Mouse (Mus musculus) layer of hippocampus, adult 8-10 months (tissue): ENCODE results near the gene Sost. TPM values are rescaled to one million over a fixed set of nuclear protein-coding genes. Genes with fewer than 3 reads are reported as not detected.

ENCODE experiments used
- DNase-seq, 2 experiments: peaks; one replicate each; pipeline ENCODE4 v3.0.0; 2022; ENCODE audit warnings: low spot score in 2 of 2
- total RNA-seq, 4 experiments: library from RNA; stranded (reverse); gene quantifications; 2 replicates each; pipeline ENCODE4 v1.2.4; 2022

Sost gene
- total RNA-seq, 4 experiments from 2014 or later: 0.22 TPM; not detected in 3

DNA sequence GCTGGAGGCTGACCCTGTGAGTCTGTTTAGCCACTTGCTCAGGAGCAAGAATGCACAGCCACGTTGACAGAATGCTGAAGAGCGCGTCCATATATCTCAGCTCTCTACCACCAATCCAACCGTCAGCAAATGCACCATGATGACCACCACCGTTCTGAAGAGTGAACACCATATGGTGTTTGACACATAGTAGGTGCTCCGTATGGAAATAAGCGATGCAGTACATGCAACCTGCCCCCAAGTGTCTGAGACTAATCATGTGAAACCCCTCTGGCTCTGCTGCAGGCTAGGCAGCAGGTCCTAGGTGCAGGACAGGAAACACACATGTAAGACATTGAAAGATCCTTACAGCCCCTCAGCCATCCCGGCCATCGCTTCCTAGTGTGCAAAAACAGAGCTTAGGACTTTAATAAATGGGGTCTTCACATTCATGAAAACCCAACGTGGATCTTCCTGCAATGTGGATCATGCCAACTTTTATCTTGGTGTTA, 16.7 kb upstream of the Sost start:
- no peak for DNase-seq

DNA sequence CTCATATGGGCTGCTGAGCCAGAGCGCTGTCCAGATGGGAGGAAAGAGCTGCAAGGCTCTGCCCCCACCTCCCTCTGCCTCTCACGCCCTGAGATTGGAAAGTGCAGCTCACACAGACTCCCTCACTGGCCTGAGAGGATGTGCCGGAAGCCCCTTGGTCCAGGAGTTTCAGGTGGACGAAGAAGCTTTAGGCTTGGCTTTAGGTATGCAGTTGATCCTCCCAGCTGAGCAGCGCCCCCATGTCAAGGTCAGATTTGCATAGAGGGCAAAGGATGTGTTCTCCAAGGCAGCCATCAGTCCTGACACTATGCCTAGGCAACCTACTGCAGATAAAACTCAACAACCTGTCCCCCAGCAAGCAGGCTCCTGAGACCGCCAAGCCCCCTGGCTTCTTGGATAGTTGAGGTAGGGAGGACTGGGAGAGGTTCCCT, 16.2 kb upstream of the Sost start:
- DNase-seq: no peak

DNA sequence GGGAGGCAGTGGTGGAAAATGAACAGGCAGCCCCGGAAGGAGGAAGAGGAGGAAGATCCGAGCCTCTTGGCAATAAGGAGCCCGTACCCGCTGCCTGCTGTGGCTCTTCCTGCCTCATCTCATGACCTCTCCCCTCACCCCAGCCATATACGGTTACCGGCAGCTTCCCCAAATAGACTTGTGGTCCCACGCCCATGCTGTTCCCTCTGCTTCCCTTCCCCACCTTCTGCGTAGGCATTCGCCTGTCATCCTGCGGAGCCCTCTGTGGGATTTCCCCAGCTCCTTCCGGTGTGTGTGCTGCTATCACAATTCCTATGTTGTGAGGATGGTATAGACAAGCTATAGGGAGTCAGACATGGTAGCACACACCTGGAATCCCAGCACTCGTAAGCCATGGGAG, 15.0 kb upstream of the Sost start:
- DNase-seq: no peak

DNA sequence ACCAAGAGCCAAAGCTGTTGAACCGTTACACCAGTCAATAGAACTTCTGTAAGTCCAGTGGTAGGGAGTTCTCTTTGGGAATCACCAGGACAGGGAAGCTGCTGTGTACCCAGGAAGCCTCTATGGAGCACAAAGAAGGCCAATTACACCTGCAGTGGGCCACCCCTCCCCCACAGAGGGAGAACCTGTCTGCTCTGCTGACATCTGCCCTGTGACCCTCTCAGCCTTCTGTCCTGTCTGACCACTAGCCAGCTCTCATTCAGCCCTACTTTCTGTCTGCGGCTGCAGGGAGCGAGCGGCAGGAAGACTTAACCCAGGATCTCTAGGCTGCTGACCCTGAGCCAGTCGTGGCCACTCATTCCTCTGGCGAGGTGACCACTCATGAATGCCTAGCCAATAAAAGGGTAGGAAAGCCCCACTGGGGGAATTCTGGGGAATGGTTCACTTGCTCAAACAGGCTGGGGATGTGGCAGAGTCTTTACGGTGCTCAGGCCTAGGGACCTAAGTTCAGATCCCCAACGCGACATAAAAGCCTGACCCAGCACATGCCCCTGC, 13.9 kb upstream of the Sost start:
- DNase-seq: no peak

DNA sequence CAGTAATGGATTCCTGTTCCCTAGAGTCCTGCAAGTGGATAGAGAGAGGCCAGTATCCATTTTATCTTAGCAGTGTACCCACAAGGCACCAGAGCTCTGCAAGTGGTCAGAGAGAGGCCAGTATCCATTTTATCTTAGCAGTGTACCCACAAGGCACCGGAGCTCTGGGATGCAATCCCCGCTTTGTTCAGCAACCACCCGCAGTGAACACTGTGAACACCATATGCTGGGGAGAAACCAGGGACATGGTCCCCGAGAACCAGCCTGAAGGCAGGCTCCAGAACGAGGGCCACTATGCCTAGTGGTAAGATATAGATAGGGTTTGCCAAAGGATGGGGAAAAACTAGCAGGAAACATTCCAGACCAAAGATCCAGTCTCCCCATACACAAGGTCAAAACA, 12.3 kb upstream of the Sost start:
- no peak for DNase-seq

DNA sequence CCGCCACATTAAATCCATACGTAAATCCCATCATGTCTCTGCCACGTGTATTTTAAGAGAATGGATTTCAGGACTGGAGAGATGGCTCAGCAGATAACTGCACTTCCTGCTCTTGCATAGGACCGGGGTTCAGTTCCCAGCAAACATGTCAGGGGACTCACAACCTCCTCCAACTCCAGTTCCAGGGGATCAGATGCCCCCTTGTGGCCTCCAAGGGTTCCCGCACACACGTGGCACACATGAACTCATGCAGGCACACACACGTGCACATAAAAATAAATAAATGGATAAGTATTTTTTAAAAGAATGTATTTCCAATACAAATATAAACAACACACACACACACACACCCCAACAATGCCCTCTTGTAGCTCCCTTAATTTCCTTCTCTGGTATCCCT, 10.1 kb upstream of the Sost start:
- no peak for DNase-seq

DNA sequence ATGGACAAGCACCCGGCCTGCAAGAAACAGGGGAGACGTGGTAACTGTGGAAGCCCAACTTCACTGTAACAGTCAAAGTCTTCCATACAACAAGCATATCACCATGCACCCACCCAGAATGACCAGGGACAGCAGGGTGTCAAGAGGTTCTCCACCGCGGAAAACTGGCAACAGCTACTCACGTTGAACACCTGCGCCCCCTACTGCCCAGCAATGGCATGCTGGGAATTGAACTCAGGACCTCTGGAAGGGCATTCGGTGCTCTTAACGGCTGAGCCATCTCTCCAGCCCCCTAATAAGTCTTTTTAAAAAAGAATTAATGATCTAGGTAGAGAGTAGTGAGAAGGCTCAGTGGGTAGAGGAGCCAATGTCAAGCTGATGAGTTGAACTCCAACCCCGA, 8.1 kb upstream of the Sost start:
- no peak for DNase-seq

DNA sequence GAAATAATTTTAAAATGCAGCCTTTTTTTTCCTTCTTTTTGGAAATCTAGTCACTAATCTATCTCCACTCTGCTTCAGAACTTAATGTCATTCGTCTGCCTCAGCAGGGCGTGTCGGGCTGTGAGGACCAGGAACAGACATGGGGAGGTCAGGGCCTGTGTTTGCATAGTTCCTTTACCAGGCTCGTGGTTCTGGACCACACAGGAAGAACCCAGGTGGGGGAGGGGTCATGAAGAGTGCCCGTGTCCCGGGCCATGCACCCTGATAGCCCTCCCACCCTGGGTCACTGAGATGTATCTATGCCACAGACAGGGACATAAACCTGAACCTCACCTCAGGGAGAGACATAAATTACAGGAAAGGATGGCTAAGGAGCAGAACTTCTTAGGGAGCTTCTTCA, 7.4 kb upstream of the Sost start:
- no peak for DNase-seq

DNA sequence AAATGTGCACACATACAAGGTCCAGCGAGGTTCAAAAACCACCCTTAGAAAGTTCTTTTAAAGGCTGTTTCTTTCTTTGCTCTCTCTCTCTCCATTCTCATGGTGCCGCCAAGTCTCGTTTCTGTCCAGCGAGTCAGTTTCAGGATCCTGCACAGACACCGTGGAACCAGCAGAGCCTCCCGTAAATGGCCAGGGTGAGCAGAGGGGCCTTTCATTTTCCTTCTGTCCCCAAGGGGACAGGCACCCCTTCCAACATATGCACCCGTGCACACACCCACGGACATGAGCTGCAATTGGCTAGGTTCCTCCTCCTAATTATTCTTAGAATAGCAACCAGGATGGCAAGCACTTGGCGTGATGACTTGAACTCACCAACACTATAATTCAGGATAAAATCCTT, 6.7 kb upstream of the Sost start:
- no peak for DNase-seq

DNA sequence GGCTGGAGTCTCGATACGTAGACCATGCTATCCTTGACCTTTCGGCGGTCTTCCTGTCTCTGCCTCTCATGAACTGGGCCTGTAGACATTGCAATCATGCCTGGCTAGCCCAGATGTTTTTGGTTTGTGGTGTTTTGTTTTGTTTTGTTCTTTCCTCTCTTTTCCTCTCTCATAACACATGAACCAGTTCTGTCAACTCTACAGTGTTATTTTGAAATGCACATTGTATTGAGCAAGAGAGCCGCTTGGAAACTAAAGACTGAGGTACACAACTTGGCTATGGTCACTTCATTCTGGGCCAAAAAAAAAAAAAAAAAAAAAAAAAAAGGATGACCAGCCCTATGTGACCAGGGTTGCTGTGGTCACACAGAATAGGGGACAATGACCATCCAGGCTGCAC, 5.8 kb upstream of the Sost start:
- no peak for DNase-seq

DNA sequence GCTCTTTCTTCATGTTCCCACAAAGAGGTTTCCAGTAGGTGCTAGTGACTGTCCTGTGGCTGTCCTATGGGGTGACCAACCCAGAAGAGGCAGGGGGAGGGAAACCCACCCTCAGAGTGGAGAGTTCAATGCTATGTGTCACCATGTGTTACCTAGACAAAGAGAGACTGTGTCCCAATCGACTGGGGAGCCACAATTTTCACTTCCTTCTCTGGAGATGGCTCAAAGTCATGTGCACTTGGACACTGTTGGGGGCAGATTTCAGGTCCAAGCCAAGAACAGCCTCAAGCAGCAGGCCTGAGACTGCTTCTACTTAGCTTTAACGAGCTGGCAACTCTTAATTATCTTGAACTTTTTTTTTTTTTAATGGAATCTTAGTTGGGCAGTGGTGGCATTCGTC, 5.3 kb upstream of the Sost start:
- no peak for DNase-seq

DNA sequence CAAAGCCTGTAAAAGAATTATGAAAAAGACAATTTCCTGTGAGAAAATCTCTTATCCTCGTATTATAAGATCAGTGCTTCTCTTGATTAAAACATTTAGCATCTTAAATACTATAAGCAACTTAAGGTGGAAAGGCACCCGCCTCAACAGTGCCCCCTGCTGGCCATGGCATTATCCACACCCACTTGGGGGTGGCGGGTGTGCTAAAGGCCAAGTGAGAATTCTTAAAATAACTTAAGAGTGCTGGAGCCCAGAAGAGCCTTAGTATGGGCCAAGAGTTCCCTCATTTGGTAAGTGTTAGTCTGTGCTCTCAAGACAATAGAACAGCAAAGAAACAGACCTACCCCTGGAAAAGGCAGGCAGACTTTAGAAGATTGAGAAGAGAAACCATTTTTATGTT, 4.6 kb upstream of the Sost start:
- DNase-seq: no peak

DNA sequence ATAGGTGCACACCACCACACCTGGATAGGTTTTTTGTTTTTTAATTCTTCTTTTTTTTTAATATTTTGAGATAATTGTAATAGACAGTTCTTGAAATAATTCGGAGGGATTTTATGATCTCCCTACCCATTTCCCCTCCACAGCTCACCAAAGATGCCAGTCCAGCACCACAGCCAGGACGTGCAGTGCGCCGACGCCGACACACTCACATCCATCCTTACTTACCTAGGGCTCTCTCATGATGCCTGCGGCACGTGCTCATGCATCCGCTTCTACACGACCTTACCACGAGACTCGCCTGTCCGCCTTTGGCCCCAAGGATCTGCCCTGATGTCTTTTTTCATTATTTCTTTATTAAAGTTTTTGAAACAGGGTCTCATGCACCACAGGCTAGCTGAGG, 3.0 kb upstream of the Sost start:
- DNase-seq: no peak

DNA sequence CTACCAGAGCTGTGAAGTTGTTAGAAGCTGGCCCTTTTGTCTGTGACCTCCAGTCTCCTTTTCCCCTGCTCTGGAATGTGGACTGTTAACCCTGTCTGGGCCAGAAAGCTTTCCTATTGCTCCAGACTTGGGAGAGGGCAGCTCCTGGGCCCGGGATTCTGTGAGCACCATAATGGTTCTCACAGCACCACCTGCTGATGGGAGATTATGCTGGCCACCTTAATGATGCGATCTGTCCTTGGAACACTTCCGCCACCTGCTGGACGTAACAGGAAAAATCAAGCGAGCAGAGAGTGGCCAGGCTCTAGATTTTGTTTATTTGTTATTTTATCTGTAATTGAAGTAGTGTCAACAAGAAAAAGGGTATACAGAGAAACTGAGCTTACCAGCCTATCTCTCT, 2.0 kb upstream of the Sost start:
- peak; percentile 67 to 90 for DNase-seq

DNA sequence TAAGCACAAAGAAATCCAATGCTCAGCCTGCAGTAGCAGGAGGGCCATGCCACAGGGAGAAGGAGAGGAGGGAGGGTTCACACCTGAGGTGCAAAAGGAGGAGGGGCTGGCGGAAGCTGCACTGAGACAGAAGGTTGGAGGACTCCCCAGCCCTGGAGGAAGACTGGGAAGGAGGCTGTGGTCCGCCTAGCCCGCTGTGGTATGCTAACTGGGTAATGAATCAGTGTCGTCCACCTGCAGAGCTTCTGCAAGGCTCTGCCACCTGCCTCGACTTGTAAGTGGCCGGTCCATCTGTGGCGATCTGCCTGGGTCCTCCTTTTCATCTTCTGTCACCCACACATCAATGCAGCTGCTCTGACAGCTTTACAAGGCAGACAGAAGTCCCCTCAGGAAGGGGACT, 1.5 kb upstream of the Sost start:
- no peak for DNase-seq

DNA sequence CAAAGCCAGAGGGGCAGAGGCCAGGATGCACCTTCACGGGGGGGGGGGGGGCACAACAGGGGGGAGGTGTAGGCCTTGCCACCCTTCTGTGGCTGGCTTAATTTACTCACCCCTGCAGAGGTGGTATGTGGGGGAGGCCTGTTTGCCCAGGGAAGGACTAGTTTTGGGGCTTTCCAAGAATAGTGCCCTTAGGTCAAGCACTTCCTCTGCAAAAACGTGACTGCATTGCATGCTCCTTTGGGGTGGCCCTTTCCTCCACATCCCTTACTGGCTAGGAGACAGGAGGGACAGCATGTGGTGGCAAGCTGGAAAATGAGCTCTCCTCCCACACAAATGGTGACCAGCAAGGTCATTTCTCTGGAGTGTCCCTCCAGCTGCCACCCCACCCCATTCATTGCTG, 1.3 kb downstream of the Sost start:
- DNase-seq: no peak

DNA sequence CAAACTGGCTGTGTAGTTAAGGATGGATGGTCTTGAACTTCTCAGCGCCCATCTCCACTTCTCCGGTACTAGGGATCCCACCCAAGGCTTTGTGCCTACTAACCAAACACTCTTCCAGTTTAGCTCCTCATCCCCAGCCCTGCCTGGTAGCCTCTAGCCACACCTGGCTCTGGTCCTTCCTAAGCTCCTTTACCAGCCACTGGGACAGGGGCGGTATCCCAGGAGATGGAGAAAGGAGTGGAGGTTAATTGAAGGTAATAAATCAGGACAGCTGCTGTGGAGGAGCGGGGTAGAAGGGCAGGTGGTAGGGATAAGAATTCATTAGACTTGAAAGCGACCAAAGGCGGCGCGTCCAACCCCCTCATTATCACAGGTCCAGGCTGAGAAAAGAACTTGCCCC, 2.2 kb downstream of the Sost start:
- DNase-seq: no peak

DNA sequence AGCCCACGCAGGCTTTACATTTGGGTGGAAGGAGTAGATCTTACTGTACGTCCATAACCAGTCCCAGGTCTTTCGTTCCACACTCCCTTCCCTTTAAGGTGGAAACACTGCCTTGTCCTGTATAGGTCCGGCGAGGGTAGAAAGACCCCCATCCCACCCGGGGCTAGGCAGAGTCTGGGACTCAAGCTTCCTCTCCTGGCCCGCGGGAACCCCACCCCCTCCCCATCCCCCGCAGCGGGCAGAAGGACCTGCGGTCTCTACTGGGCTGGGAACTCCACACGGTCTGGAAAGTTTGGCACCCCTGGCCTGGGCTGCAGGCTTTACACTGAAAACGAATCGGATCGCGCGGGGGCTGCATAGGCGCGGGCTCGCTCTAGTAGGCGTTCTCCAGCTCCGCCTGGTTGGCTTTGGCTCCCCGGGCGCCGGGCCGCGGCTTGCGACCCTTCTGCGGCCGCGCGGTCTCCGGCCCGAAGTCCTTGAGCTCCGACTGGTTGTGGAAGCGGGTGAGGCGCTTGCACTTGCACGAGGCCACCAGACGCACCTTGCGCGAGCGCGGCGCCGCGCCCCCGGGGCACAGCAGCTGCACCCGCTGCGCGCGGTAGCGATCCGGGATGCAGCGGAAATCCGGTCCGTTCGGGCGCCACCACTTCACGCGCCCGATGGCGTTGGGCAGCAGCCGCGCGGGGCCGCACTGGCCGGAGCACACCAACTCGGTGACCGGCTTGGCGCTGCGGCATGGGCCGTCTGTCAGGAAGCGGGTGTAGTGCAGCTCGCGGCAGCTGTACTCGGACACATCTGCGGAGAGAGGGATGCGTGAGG, 3.1 kb downstream of the Sost start:
- DNase-seq: no peak

DNA sequence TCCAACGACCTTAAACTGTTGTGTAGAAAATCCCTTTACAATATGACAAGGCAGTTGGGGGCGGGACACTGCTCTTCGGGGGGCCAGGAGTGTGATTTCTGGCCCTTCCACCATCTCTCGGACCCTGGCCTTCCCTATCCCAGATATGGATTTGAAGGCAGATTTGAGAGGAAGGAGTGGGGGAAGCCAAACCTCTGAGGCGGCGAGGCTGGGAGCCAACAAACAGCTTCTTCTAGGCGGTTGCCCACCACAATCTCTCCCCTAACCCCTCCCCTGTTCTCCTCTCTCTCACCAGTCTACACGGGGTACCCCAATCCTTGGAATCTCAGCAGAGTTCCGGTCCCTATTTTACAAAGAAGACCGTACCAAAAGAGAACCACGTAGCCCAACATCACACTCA, 3.8 kb downstream of the Sost start:
- no peak for DNase-seq

DNA sequence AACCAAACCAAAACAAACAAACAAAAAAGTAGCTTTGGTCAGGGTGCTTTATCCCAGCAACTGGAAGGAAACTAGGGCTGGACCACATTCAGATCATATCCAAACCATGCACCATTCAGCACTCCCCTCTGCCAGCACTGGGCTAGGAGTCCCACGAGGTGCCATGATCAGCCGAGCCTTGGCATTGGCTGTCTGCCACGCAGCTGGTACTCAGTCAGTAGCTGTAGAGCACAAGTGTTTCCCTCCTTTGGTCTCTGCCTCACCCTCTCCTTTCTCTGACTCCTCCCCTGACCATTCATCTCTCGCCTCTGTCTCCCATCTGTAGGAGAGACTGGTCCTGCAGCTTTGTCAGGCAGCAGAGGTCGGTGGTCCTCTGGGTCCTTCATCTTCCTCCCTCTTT, 9.3 kb downstream of the Sost start:
- no peak for DNase-seq

DNA sequence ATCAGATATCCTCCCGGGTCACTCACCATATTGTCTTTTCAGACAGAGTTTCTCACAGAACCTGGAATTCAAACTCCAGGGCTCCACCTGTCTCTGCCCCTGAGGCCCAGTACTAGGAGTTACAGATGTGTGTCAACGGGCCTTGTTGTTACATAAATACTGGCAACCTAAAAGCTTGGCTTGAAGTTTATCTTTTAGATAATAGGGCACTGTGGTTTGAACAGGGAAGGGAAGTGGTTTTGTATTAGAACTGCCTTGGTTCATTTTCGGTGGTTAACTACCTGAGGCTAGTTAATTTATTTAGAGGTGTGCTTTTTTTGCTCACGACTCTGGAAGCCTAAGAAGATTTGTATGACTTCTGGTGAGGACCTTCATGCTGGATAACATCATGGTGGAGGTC, 13.4 kb downstream of the Sost start:
- DNase-seq: no peak

DNA sequence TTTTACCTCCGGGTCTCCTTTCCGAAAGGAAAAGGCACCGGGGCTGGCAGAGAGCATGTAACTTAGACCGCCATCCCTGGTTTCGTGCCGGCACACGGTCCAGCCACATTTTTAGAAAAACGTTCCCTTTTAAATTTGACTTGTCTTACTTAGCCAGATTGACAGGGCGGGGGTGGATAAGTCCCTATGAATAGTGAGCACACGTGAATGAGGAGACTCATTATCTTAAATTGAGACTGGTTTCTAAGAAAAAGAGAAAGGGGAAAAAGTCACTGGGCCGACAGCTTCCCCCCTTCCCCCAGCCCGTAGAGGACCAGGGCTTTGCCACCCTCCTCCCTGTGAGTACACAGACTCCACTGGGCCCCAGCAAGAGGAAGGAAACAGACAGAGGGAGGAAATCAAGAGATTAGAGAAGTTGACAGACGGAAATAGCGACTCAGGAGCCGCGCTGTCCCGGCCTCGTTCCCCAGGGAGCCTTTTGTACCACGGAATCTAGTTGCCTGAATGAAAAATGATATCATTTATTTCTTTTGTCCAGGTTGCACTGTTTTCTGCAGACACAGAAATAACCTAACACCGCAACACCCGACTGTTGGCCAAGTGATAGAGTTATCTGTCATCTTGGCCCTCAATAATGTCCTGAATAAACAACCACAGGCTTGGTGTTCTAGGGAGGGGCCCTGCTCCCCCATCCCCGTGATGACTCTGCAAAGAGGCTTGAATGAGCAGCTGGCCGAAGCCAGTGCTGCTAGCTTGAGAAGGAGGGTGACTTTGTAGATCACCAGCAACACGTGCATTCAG, 14.1 kb downstream of the Sost start:
- no peak for DNase-seq

DNA sequence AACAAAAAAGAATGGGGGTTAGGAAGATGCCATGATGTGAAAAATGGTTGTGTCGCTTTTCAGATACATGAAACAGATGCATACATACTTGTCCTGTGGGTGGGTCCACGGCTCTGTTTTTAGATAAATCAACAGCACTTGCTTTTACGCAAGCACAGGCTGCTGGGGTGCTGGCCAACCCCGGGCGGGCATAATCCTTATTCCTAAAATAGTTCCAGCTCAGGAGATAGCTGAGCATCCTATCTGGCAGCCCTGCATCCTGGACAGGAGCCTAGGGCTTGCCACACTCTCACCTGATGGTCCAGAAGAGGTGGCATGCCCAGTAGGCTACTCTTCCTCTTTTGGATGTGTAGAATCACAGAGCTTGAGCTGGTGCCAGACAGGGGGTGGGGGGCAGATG, 16.8 kb downstream of the Sost start:
- no peak for DNase-seq
